Mouse (Mus musculus): Measurements from ENCODE around the gene Tchp.

Tchp gene

DNA sequence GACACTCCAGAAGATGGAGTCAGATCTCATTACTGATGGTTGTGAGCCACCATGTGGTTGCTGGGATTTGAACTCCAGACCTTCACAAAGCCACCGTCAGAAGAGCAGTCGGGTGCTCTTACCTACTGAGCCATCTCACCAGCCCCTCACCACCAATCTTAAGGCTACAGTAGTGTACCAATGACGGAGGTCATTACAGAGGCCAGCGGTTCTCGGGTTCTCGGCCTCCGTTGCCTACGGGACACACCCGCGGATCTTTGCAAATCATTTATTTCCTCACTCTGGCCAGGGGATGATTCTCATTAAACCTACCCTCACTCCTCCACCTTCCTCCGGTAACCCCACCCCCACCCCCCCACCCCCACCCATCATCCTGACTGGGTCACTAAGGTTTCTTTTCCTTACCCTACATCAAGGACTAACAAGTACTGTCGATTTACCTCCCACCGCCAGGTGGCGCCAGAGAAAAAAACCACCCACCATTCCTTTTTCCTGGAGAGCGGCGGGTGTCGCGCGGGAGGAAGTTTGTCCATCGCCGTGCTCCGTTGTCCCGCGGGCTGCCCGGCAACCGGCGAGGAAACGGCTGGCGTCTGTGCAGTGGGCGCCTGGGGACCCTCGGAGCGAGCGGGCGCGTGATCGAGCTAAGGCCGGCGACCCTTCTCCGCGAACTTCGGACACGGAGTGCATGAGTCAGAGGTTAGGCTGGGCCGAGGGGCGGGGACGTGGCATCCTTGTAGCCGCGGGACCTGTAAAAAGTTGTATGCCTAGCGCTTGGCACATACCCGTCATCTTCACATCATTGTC is at the start of gene Tchp:
TSS of gene Tchp (plus strand) at position 496 of the 804 bp plus-strand sequence.
- DNase-seq (ENCODE audit: low spot score in 2 of 2): peak; percentile 95 to 97

DNA sequence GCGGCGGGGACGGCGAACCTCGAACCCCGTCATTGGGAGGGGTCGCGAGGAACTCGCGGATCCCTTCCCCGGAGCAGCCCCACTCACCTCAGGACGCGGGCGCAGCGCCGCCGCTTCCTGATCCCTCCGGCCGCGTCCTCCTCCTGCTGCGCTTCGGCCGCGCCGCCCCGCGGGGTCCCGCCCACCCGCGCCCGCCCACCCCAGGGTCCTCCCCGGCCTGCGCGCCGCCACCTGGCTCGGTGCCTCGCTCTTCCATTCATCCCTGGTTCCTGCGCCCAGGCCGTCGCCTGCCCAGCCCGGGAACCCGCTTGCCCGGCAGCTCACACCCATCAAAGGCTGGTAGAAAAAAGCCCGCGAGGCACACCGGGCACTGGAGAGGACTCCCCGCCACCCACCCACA is 49.3 kb upstream of the Tchp start, which contains the start of gene Trpv4:
TSS of gene Trpv4 (minus strand) at position 167 of the 400 bp plus-strand sequence.
- DNase-seq (ENCODE audit: low spot score in 2 of 2): no peak

DNA sequence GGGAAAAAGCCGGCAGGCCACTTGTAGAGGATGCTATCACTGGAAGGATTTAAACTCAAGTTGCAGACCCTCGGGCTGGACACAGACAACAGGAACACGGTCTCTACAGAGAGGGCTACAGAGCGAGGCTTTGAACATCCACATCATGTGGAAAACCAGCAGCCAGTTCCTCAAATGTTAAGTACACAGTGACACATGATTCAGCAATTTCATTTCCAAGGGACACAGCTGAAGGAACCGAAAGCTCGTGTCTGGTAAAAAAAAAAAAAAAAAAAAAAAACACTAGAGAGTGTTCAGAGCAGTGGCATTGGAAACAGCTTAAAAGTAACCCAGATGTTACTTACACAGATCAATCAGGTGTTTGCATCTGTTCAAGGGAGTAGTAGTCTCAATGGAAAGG is 46.5 kb upstream of the Tchp start:
- DNase-seq (ENCODE audit: low spot score in 2 of 2): no peak

DNA sequence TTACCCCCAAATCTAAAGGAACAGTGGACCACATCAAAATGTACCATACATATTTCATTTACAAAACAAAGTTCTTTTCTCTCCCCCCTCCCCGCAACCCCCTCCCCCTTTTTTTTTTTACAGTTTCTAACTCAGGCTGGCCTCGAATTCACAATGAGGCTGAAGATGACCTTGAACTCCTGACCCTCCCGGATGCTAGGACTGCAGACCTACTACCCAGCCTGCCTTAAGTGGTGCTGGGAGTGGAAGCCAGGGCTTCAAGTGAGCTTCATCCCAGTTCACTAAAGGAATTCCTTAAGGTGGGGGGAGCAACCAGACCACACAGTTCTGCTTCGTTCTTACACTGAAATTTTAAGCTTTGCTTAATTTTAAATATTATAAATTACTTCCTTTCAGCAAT is 43.4 kb upstream of the Tchp start:
- no peak for DNase-seq (ENCODE audit: low spot score in 2 of 2)

DNA sequence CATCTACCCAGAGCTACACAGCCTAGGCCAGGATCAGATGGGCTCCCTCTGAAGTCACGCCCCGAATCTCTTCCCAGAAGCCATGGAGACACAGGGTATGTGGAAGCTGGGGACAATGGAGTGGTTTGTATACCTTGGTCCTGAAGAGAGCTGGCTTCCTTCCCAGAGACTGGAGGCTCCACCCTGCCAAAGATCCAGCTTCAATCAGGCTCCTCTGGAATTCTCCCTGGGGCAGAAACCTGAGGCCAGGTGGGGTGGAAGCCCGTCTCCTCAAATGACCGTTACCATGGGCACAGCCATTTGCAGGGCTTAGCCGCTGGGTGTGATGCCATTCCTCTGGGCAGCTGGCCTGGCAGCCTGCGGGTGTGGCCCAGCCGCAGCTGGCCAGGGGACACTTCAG is 42.8 kb upstream of the Tchp start:
- no peak for DNase-seq (ENCODE audit: low spot score in 2 of 2)

DNA sequence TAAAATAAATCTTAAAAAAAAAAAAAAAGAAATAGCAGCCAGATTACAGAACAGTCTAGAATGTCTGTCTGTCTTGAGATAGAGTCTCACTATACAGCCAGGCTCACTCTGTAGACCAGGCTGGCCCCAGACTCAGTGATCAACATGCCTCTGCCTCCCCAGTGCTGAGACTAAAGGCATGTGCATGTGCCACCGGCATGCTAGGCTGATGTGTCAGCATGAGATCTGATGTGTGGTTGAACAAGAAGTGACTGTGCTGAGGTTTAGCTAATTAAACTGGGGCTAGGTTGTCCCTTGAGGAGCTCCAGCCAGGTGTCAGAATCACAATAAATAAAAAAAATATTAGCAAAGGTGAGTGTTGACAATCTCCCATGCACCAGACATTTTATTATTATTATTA is 40.9 kb upstream of the Tchp start:
- DNase-seq (ENCODE audit: low spot score in 2 of 2): no peak

DNA sequence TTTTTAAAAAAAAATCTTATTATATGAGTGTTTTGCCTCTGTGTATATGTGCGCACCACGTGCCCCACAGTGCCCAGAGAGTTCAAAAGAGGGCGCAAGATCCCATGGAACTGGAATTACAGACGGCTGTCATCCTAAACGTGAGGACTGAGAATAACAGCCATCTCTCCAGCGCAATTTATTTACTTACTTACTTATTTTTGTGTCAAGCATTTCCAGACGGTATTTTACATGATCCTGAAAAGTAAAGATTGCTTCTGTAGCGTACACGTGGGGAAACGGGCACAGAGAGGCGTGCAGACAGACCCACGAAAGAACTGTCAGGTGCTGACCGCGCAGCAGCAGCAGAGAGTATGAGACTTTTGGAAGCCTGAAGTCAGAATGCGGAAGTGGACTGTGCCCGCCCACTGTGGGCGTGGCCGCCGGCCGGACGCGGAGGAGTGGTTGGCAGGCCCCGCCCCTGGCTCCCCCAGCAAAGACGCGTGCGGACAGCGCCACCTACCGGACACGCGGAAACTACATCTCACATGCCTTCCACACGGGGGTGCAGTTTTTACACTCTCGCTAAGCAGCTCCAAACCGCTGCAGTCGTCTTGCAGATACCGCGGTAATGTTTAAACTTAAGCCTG is 40.2 kb upstream of the Tchp start:
- DNase-seq (ENCODE audit: low spot score in 2 of 2): peak; percentile 99

DNA sequence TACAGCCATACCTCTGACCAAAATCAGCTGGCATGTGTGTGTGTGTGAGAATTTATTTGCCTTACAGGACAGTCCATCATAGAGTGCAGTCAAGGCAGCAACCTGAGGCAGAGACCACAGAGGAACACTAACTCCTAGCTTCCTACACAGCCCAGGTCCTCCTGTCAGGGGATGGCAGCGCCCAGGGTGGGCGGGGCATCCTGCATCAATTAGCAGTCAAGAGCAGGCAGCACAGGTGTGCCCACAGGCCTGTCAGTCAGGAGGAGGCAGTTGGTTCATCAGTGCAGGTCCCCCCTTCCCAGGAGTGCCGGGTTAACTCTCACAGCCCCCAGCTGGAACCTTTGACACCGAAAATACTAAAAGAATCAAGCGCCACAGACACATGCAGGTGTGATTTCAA is 38.5 kb upstream of the Tchp start:
- DNase-seq (ENCODE audit: low spot score in 2 of 2): no peak

DNA sequence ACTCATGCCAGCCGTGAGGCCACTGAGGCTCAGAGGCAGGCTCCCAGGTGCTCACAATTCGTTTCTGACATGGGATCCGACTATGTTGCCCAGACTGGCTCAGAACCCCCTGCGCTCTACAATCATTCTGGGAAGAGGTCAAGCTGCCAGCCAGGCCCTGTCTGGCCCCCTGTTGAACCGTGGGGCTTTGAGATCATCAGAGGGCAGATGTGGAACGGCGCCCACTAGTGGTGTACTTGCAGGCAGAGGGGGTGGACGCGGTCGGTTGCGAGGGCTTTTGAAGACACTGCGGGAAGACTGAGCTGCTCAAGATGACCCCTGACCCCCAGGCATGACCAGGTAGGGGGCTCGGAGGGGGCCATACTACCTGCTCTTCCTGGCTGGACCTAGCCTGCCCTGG is 34.4 kb upstream of the Tchp start:
- DNase-seq (ENCODE audit: low spot score in 2 of 2): no peak

DNA sequence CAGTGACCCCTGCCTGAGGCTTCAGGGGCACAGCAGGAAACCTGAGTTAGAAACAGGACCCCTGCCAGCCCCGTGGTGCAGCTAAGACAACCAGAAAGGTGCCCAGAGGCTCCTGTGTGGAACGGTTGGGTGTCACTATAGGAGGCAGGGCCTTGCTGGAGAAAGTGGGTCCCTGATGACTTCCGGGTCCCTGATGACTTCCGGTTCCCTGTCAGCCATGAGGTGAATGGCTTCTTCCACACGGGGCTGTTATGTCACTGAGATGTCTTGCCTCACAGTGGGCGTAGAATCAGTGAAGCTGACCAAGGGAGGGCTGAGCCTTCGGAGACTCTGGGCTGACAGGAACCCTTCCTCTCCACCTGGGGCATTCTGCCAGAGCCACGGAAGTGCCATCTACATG is 33.0 kb upstream of the Tchp start:
- no peak for DNase-seq (ENCODE audit: low spot score in 2 of 2)

DNA sequence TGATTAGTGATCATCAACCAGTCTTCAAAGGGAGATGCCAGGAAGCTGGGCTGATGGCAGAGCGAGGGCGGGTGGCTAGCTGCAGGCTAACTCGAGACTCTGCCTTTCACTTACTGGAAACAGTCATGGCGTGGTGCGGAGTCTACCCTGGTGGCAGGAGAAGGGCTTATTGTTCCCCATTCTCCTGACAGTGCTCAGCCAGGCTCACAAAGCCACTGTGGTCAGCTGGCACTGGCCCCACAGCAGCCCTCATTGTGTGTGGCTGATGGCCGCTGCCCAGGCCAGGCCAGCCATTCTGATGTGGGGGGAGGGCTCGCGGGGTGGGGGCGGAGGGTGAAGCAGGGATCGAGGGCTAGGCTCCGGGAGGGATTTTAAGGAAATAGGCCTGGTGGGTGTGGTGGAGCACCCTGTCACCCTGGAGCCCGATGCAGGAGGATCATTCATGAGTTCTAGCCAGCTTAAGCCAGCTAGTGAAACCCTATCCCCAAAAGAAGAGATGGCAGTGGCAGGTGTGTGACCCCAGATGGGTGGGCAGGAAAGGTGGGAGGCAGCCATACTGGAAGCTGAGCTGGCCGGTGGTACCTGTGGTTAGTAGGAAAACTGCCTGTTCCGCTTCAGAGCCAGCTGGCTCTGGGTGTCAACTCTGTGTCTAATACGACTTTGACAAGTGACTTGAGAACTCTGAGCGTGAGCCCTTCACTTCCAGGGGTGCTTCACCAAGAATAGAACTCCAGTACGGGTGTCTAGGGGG is 27.5 kb upstream of the Tchp start:
- DNase-seq (ENCODE audit: low spot score in 2 of 2): peak in 1 of 2 experiments; percentile 15

DNA sequence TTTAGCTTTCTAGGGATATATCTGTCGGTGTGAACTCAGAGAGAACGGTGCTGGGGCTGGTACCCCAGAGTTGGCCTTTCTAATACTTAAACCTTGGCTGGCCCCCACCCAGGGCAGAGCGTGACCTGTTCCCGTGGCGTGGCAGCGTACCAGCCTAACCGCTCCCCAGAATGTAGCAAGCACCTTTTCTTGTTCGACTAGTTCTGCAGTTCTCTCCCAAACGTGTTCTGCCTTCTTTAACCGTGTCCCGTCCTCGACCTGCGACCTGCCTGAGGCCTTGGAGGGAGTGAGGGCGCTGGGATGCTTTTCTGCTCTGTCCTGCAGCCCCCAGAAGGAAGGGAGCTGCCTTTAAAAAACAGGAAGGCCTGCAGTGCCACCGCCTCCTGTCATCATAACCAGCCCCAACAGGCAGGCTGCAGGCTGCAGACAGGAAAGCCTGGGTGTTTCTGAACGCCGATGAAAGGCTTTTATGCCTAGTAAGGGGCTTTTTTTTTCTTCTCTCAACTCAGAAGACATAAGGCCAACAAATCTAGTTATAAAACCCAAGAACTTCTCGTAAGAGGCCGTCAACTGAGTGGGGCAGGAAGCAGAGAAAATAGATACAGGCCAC is 26.8 kb upstream of the Tchp start:
- no peak for DNase-seq (ENCODE audit: low spot score in 2 of 2)

DNA sequence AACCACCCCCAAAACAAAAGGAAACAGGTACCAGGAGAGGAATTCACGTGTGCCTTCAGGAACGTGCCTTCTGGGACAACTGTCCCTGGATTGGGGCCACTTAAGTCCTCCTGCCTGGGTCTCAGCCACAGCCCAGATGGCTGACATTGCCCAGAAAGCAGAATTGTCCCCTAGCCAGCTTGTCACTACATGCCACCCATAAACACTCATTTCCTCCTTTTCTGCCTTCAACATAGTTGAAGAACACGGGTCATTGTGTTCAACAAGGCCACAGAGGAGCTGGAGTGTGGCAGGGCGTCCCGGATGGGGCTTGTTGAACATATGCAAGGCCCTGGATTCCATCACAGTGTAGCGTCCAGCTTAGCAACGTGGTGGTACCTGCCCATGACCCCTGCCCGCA is 25.8 kb upstream of the Tchp start:
- no peak for DNase-seq (ENCODE audit: low spot score in 2 of 2)

DNA sequence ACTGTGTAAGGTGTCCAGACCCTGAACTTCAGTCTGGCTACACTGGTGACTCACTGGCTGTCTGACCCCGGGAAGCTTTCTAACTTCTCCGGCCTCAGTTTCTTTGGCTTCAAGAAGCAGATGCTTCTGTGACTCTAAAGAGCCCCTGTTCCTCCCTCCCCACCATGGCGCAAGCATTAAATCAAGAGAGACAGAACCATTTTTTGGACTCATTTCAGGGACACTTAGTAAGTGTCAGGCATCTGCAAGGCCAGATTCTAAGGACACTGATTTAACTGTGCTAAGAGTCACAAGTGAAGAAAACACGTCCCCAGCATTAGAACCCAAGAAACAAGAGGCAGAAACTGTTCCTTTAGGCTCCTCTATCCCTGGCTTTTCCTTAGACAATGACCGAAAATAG is 21.6 kb upstream of the Tchp start:
- DNase-seq (ENCODE audit: low spot score in 2 of 2): no peak

DNA sequence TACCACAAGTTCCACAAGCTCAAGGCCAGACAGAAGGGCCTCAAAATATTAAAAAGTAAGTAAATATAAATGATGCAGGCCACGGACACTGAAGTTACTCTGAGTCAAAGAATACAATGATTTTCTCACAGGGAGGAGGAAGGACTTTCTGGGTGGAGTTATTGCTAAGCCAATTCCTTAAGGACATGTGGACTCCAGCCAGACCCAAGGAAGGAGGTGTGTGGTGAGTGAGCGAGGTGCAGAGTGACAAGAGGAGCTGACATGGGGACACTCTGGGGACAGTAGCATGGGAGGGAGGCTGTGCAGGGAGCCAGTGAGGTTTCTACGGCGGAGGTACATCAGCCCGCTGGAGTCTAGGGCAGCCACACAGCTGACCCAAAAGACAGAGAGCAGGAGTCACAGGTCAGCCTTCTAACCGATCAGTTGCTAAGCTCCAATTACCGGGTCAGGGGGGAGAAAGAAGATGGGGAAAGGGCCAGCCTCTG is 20.8 kb upstream of the Tchp start:
- no peak for DNase-seq (ENCODE audit: low spot score in 2 of 2)

DNA sequence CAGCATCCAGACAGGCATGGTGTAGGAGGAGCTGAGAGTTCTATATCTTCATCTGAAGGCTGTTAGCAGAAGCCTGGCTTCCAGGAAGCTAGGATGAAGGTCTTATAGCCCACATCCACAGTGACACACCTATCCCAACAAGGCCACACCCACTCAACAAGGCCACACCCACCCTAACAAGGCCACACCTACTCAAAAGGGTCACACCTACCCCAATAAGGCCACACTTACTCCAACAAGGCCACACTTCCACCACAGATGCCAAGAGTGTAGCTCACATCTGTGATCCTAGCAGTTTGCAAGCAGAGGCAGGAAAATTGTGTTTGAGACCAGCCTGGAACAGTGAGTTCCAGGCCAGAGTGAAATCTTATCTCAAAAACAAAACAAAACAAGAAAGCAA is 19.7 kb upstream of the Tchp start:
- no peak for DNase-seq (ENCODE audit: low spot score in 2 of 2)

DNA sequence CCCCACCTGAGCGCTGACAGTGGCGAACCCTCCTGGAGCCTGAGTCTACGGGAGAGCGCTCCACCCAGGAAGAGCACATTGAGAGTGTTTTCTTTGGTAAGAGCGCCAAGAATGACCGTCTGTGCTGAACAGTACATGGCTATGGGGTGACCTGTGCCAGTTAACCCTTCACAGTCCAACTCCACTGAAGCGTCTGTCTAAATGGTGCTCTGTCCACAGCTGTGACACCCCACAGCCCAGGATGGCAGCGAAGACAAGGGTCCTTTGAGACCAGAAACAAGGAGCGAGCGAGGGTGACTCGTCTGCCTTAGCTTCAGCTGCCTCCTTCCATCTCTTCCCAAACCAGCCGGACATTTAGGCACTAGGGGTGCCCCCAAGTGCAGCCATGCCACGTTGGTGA is 18.9 kb upstream of the Tchp start:
- no peak for DNase-seq (ENCODE audit: low spot score in 2 of 2)

DNA sequence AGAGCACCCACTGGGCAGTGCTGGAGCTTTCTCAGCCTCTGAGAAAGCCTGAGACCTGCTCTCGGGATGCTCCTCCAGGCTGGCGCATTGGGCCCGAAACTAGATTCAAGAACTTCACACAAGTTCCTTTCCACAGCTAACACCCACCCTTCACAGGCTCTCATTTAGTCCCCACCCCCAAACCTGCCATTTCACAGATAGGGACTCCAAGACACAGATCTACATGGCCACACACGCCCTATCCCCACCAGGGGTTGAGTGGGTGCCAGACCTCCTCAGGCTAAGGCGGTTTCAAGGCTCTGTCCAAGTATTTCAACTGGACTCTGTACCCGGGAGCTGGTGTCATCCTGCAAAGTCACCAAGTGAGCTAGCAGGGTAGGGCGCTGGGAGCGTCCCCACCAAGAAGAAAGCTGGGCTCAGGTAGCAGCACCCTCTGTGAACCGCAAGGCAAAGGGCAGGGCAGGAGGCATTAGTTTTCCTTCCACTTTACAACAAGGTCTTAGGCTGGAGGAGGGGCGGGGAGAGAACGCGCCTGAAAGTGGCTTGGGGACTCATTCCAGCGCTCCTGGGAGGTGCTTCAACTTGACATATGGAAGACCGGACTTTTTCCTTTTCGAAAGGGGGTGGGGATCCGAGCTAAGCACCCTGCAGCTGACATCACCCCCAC is 17.7 kb upstream of the Tchp start:
- DNase-seq (ENCODE audit: low spot score in 2 of 2): peak in 1 of 2 experiments; percentile 22

DNA sequence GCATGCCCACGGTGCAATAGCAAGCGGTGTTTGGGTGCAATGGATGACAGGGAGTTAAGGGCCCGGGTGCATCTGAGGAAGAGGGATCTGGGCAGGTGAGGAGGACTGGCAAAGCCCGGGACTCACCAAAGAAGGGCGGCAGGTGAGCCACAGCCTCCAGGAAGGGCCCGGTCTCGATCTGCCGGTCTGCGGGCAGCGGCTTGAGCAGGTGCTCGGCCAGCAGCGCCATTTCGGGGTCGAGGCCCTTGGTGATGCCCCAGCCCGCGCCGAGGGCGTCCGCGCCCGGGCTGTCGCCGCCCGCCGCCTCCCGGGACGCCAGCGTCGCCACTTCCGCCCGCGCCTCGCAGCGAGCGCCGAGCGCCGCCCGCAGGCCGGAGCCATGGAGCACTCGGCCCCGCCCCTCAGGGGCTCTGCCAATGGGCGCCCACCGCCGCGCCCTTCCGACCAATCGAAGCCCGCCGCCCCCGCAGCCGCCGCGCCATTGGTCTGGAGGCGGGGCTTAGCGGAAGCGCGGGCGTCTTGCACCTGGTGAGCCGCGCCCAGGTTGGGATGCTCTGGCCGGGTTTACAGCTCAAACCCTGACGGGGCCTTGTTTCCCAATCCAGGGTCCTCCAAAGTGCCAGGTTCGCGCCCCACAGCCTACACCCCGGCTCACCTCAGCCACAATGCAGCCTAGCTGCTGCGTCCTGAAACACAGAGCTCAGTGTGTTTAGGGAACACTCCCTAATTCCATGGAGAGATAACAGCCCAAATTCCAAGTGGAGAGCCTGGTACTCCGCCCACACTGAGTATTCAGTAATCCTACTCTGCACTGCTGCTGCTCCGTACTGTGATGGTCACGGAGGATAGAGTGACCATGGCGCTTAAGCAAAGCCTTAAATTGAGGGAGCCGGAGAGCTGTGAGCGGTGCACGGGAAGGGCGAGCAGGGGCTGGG is 16.7 kb upstream of the Tchp start, which contains the start of gene Gltp:
TSS of gene Gltp (minus strand) at position 352 of the 935 bp plus-strand sequence.
- DNase-seq (ENCODE audit: low spot score in 2 of 2): peak; percentile 93

DNA sequence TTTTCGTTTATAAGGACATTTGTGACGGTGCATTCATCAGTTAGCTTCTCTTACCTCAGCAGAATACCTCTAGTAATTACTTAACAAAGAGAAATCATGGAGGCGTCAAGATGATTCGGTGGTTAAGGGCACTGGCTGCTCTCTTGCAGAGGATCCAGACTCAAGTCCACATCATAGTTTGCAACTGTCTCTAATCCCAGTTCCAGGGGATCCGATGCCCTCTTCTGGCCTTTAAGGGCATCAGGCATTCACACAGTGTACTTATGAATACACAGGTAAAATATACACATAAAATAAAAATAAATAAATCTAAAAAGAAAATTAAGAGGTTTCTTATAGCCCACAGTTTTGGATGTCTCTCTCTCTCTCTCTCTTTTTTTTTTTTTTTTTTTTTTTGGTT is 11.8 kb upstream of the Tchp start:
- no peak for DNase-seq (ENCODE audit: low spot score in 2 of 2)
